Mouse (Mus musculus): Measurements from ENCODE around the gene Rprml.

GRCm38 (mm10) chr11:103621040-103621439, 28.3 kb upstream of the Rprml start, which contains the start of gene Gm884:
- TF ChIP-seq POLR2A (IDR thresholded peaks at IDR 0.05; ENCODE audit: borderline replicate concordance, low read depth, low read length) (no peak), CTCF (IDR thresholded peaks at IDR 0.05; ENCODE audit: low read depth, low read length) (no peak)
